Mouse (Mus musculus) bone marrow macrophage, adult 2 months (primary cell): ENCODE measurements around the gene Gm3854. TPM values are rescaled to one million over a fixed set of nuclear protein-coding genes. Genes with fewer than 3 reads are reported as not detected.
"Not testable (repeated sequence)": the region's sequence is repeated elsewhere in the genome, so short reads cannot be mapped to it uniquely, and the experiment has no call there.

Experiments
- H3K27ac ChIP-seq: 2 replicates; pipeline ENCODE4 v1.5.1; 2012; ENCODE audit warnings: low read depth, low read length; ENCODE audit not compliant: insufficient read depth
- H3K4me1 ChIP-seq: 2 replicates; pipeline ENCODE4 v1.6.1; 2012; ENCODE audit warnings: low read length; ENCODE audit not compliant: control insufficient read depth, insufficient read depth
- H3K4me3 ChIP-seq: 2 replicates; pipeline ENCODE4 v1.5.1; 2012; ENCODE audit warnings: mild to moderate bottlenecking, low read length, moderate library complexity; ENCODE audit not compliant: insufficient read depth
- CTCF ChIP-seq: IDR thresholded peaks from 2 replicates; pipeline ENCODE4 v1.5.1; 2012; ENCODE audit warnings: low read depth, mild to moderate bottlenecking, low read length, moderate library complexity
- POLR2A ChIP-seq: IDR thresholded peaks from 2 replicates; pipeline ENCODE4 v1.6.1; 2012; ENCODE audit warnings: mild to moderate bottlenecking, low read depth, low read length, borderline replicate concordance
- polyA plus RNA-seq: library from polyadenylated mRNA; stranded (reverse); fragments of >200 nt; gene quantifications from 2 replicates; pipeline ENCODE4 v1.2.4, GENCODE M21; 2012; ENCODE audit not compliant: missing spikeins, insufficient read depth, insufficient read length

The Gm3854 gene
- polyA plus RNA-seq, 1 experiment: 0.31 TPM

- Histone ChIP-seq H3K27ac (no peak overlapping the region), H3K4me1 (peaks cover 6% of the 10 kb centered on the region; the same call in 1 of the 2 replicates), H3K4me3 (peak overlapping the region; percentile 82)
- TF ChIP-seq CTCF (no peak), POLR2A (no peak)
These were observed 18.2 kb downstream of the Gm3854 start for GRCm38 (mm10) chr7:6361756-6362155.

DNA sequence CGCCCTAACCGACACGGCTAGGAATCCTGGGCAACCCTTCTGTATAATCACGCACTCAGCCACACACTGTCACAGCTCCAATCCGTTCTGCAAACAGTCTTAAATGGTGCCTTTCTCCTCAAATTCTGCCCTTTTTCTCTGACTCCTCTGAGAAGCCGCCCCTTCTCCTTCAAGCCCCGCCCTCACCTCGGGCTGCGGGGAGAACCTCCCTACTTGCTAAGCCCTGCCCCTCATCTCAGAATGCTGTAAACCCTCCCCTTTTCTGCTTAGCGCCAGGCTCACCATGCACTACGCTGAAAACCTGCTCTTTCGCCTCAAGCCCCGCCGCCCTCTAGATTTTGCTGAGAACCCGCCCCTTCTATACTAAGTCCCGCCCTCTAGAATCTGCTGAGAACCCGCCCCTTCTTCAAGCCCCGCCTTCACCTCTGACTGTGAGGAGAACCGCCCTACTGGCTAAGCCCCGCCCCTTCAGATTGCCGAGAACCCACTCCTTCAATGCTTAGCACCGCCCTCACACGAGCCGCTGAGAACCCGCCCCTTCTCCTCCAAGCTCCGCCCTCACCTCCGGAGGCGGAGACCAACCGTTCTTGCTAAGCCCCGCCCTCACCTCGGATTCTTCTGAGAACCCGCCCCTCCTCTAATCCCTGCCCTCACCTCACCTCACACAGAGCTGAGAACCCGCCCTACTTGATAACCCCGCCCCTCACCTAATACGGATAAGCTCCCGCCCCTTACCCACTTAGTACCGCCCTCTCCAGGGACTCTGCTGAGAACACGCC, 18.9 kb downstream of the Gm3854 start:
- H3K4me1 ChIP-seq: peaks cover 6% of the 10 kb centered on the region; the same call in 1 of the 2 replicates
- peak overlapping the region; percentile 82 for H3K4me3 ChIP-seq
- TF ChIP-seq CTCF: no peak
- no peak for TF ChIP-seq POLR2A
- H3K27ac ChIP-seq: peak overlapping the region; percentile 3; the same call in 1 of the 2 replicates

DNA sequence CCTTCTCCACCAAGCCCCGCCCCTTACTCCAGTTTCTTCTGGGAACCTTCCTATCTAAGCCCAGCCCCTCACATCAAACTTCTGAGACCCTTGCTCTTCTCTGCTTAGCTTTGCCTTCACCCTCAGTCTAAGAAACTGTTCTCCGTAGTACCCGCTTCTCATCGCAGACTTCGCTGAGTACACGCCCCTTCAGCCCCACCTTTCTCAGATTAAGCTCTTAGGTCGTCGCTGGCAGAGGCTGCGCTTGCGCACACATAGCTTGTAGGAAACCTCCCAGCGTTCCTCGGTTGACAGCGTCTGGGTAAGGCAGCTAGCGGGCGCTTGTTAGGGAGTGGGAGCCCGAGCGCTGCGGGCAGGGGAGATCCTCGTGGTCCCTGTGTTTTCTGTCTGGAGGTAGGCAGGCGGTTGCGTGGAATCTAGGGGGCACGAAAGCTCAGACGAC, 19.5 kb downstream of the Gm3854 start, which contains the start of gene Zfp78:
Gene Zfp78 (plus strand): TSS at position 234 of the 442 bp plus-strand sequence.
- H3K4me1 ChIP-seq: peaks cover 6% of the 10 kb centered on the region; the same call in 1 of the 2 replicates
- H3K4me3 ChIP-seq: peak within 1 kb of the TSS; percentile 82

GRCm38 (mm10) chr7:6364761-6365160, 21.2 kb downstream of the Gm3854 start:
- H3K4me1 ChIP-seq: peaks cover 6% of the 10 kb centered on the region; the same call in 1 of the 2 replicates
- H3K4me3 ChIP-seq: no peak overlapping the region
- H3K27ac ChIP-seq: no peak overlapping the region
- TF ChIP-seq CTCF: no peak
- no peak for TF ChIP-seq POLR2A

More for the DNA sequence above, 19.5 kb downstream of the Gm3854 start, which contains the start of gene Zfp78:
- TF ChIP-seq CTCF: no peak
- TF ChIP-seq POLR2A: no peak
- peak within 1 kb of the TSS; percentile 41 for H3K27ac ChIP-seq

- Histone ChIP-seq H3K27ac (no peak overlapping the region), H3K4me1 (peaks cover 4% of the 10 kb centered on the region; the same call in 1 of the 2 replicates), H3K4me3 (no peak overlapping the region)
- no peak for TF ChIP-seq POLR2A
- TF ChIP-seq CTCF: no peak
These were observed 23.6 kb downstream of the Gm3854 start for GRCm38 (mm10) chr7:6367185-6367584.

DNA sequence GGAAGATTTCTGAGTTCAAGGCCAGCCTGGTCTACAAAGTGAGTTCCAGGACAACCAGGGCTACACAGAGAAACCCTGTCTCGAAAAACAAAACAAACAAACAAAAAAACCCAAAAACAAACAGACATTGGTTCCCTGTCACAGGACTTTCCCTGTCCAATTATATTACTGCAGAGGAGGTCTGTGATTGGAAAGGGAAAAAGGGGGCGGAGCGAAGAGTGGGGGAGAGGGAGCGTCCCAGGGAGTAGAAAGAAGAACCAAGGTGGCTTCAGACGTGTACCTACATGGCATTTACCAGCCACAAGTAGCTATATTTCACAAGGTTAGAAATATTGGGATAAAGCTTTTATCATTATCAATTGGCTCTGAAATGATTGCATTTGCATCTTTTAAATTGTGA, 24.6 kb downstream of the Gm3854 start:
- H3K4me1 ChIP-seq, H3K27ac ChIP-seq, H3K4me3 ChIP-seq: not testable (repeated sequence)

DNA sequence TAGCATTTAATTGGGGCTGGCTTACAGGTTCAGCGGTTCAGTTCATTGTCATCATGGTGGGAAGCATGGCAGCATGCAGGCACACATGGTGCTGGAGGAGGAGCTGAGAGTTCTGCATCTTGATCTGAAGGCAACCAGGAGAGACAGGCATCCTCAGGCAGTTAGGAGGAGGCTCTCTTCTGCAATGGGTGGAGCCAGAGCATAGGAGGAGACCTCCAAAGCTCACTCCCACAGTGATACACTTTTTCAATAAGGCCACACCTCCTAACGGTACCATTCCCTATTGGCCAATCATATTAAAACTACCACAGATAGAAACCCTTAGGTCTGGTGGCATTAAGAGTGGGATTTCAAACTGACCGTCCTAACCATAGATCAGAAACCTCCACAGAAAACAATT, 25.9 kb downstream of the Gm3854 start:
- TF ChIP-seq CTCF: no peak
- no peak overlapping the region for H3K4me3 ChIP-seq
- no peak overlapping the region for H3K27ac ChIP-seq
- no peaks in the 10 kb centered on the region for H3K4me1 ChIP-seq

- Histone ChIP-seq H3K27ac (no peak overlapping the region), H3K4me3 (no peak overlapping the region), H3K4me1 (no peaks in the 10 kb centered on the region)
- TF ChIP-seq POLR2A (no peak), CTCF (no peak)
These were observed 29.4 kb downstream of the Gm3854 start for GRCm38 (mm10) chr7:6372993-6373392.

DNA sequence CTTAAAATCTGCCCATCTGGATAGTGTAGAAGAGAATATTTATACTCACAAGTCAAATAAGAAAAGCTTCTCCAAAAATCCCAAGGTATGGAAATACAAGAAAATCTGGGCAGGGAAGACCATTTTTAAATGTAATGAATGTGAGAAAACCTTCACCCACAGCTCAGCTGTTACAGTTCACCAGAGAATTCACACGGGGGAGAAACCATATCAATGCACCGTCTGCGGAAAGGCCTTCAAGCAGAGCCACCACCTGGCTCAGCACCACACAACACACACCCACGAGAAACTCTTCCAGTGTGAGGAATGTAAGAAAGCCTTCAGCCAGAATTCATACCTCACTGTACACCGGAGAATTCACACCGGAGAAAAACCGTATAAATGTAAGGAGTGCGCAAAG, 34.9 kb downstream of the Gm3854 start:
- no peak overlapping the region for H3K4me3 ChIP-seq
- TF ChIP-seq CTCF: no peak
- TF ChIP-seq POLR2A: no peak
- H3K27ac ChIP-seq: no peak overlapping the region
- H3K4me1 ChIP-seq: peaks cover 6% of the 10 kb centered on the region; the same call in 1 of the 2 replicates

- TF ChIP-seq POLR2A (no peak), CTCF (no peak)
- Histone ChIP-seq H3K4me1 (peaks cover 14% of the 10 kb centered on the region), H3K27ac (no peak overlapping the region), H3K4me3 (no peak overlapping the region)
These were observed 37.9 kb downstream of the Gm3854 start for GRCm38 (mm10) chr7:6381431-6381830.

DNA sequence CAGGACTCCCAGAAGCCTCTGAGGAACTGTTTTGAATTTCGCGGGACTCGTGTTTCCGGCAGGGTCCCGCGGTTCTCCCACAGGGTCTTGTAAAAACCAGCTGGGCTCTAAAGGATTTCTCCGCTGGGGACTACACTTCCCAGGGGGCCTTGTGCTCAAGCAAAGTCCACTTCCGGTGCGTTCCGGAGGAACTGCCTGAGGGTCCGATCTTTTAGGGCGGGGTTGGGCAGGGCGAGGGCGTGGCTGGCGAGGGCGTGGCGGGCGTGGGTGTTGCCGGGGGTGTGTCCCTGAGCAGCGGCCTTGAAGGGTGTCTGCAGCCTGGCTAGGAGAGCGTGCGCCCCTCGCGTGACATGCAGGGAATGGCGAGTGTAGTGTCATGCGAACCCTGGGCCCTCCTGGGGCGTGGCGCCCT, 39.5 kb downstream of the Gm3854 start, which contains the start of gene Zfp28:
Gene Zfp28 (plus strand): TSS at position 252 of the 412 bp plus-strand sequence.
- H3K27ac ChIP-seq: 0 out of 2 replicates have a peak within 1 kb of the TSS, but pooled peaks have one; percentile 2
- TF ChIP-seq CTCF (no peak), POLR2A (no peak)

More for the DNA sequence above, 39.5 kb downstream of the Gm3854 start, which contains the start of gene Zfp28:
- Histone ChIP-seq H3K4me1 (peaks cover 14% of the 10 kb centered on the region), H3K4me3 (peak within 1 kb of the TSS; percentile 70)
